Mouse (Mus musculus) midbrain, embryonic 16.5 days (tissue): ENCODE measurements around the gene Olfr1396. TPM values are rescaled to one million over a fixed set of nuclear protein-coding genes. Genes with fewer than 3 reads are reported as not detected.
A peak's percentile ranks its signal among the peaks of the same experiment; 100 is the strongest.

Experiments used
- ATAC-seq: fragments of 200-750 bp; cut with Nextera tagmentation; 2 replicates; pipeline ENCODE4 v1.8.0; 2017; ENCODE audit warnings: moderate TSS enrichment
- H3K27ac ChIP-seq: fragments of 300-500 bp; sonication (generic); 2 replicates; pipeline ENCODE4 v1.5.1; 2014; ENCODE audit warnings: mild to moderate bottlenecking, low read length, mixed read lengths
- H3K27me3 ChIP-seq: fragments of 300-500 bp; sonication (generic); 2 replicates; pipeline ENCODE4 v1.6.1; 2014; ENCODE audit warnings: low read depth, low read length, mixed read lengths; ENCODE audit not compliant: control insufficient read depth, insufficient read depth
- H3K36me3 ChIP-seq: fragments of 300-500 bp; sonication (generic); 2 replicates; pipeline ENCODE4 v1.6.1; 2014; ENCODE audit warnings: mild to moderate bottlenecking, low read length, moderate library complexity, mixed read lengths; ENCODE audit not compliant: control insufficient read depth, insufficient read depth
- H3K4me1 ChIP-seq: fragments of 300-500 bp; sonication (generic); 2 replicates; pipeline ENCODE4 v1.6.1; 2014; ENCODE audit warnings: mild to moderate bottlenecking, low read length, mixed read lengths; ENCODE audit not compliant: control insufficient read depth, insufficient read depth
- H3K4me2 ChIP-seq: fragments of 300-500 bp; sonication (generic); 2 replicates; pipeline ENCODE4 v1.6.1; 2014; ENCODE audit warnings: mild to moderate bottlenecking, low read length, mixed read lengths
- H3K4me3 ChIP-seq: fragments of 300-500 bp; sonication (generic); 2 replicates; pipeline ENCODE4 v1.5.1; 2014; ENCODE audit warnings: low read depth, mild to moderate bottlenecking, low read length, moderate library complexity, mixed read lengths
- H3K9ac ChIP-seq: fragments of 300-500 bp; sonication (generic); 2 replicates; pipeline ENCODE4 v1.6.1; 2014; ENCODE audit warnings: low read depth, low read length, mixed read lengths
- H3K9me3 ChIP-seq: fragments of 300-500 bp; sonication (generic); replicated peaks from 2 replicates; pipeline ENCODE4 v1.6.1; 2014; ENCODE audit warnings: mild to moderate bottlenecking, low read length, mixed read lengths; ENCODE audit not compliant: control insufficient read depth, poor library complexity, severe bottlenecking
- WGBS: fragments of 180-500 bp; shearing (Covaris S2); extraction: QIAGEN DNeasy Blood & Tissue Kit; methylation state at CpG from one replicate; pipeline ENCODE4 v1.1.7; 2014; 5-methylcytosine and 5-hydroxymethylcytosine counted together
- polyA plus RNA-seq: library from polyadenylated mRNA; unstranded; fragments of >200 nt; fragmentation: Nextera tagmentation; extraction: Ambion mirVana; gene quantifications from 2 replicates; pipeline ENCODE4 v1.2.1, GENCODE M21; 2015

The Olfr1396 gene
- polyA plus RNA-seq, 1 experiment from 2014 or later: not detected

DNA sequence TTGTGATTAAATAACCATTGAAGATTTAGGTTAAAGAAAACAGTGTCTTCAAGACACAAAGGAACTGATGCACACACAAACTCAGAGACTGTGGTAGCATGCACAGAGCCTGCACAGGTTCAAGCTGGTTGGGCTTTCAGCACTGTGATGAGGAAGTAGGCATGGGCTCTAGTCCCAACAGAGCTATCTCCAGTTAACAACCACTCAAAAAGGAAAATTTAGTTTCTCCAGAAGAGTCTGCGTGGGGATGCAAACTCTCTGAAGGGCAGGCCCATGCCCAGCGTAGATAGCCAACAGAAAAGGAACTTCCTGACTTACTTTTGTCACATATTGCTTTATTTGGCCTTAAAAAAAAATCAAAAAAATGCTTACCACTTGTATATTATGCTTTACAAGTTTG is 21.9 kb downstream of the Olfr1396 start:
- WGBS: 89% methylated on average over 2 of the region's 2 CpGs
- H3K36me3 ChIP-seq: no peaks in the 10 kb centered on the region
- no peaks in the 10 kb centered on the region for H3K9me3 ChIP-seq
- no peak overlapping the region for H3K4me3 ChIP-seq
- no peak overlapping the region for H3K9ac ChIP-seq
- H3K4me2 ChIP-seq: no peak overlapping the region
- ATAC-seq: no peak
- no peaks in the 10 kb centered on the region for H3K27me3 ChIP-seq
- H3K4me1 ChIP-seq: peaks cover 3% of the 10 kb centered on the region; the same call in 1 of the 2 replicates
- no peak overlapping the region for H3K27ac ChIP-seq

DNA sequence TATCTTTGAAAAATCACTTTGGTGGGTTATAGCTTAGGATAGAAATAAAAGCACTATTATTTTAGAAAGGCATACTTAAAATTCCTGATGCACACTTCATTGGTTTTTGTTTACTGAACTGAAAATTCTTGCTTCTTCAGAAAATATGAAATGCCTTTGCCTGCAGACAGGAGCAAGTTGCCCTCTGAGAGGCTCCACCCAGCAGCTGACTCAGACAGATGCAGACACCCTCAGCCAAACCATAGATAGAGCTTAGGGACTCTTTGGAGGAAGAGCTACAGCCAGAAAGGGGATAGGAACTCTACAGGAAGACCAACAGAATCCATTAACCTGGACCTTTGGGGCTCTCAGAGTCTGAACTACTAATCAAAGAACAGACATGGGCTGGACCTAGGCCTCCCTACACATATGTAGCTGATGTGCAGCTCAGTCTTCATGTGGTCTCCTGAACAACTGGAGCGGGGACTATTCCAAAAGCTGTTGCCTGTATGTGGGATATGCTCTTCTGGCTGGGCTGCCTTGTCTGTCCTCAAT is 22.6 kb downstream of the Olfr1396 start:
- Histone ChIP-seq H3K9ac (no peak overlapping the region), H3K36me3 (no peaks in the 10 kb centered on the region), H3K4me1 (peaks cover 3% of the 10 kb centered on the region; the same call in 1 of the 2 replicates), H3K27ac (no peak overlapping the region), H3K4me3 (no peak overlapping the region), H3K4me2 (no peak overlapping the region), H3K27me3 (no peaks in the 10 kb centered on the region), H3K9me3 (no peaks in the 10 kb centered on the region)
- 96% methylated on average over 1 of the region's 1 CpGs for WGBS
- ATAC-seq: no peak

GRCm38 (mm10) chr11:49091171-49091570 is 23.5 kb downstream of the Olfr1396 start:
- H3K9ac ChIP-seq: no peak overlapping the region
- no peaks in the 10 kb centered on the region for H3K27me3 ChIP-seq
- H3K27ac ChIP-seq: no peak overlapping the region
- no peaks in the 10 kb centered on the region for H3K36me3 ChIP-seq
- peaks cover 3% of the 10 kb centered on the region; the same call in 1 of the 2 replicates for H3K4me1 ChIP-seq
- 83% methylated on average over 4 of the region's 4 CpGs for WGBS
- no peak for ATAC-seq
- H3K4me2 ChIP-seq: no peak overlapping the region
- no peak overlapping the region for H3K4me3 ChIP-seq
- no peaks in the 10 kb centered on the region for H3K9me3 ChIP-seq

GRCm38 (mm10) chr11:49090551-49090950 is 24.1 kb downstream of the Olfr1396 start:
- Histone ChIP-seq H3K4me2 (no peak overlapping the region), H3K4me1 (peaks cover 3% of the 10 kb centered on the region; the same call in 1 of the 2 replicates), H3K27me3 (no peaks in the 10 kb centered on the region), H3K4me3 (no peak overlapping the region), H3K9ac (no peak overlapping the region), H3K36me3 (no peaks in the 10 kb centered on the region), H3K9me3 (no peaks in the 10 kb centered on the region), H3K27ac (no peak overlapping the region)
- no peak for ATAC-seq
- 89% methylated on average over 5 of the region's 5 CpGs for WGBS

- WGBS: 84% methylated on average over 3 of the region's 3 CpGs
Observed at GRCm38 (mm10) chr11:49089735-49090507, 24.8 kb downstream of the Olfr1396 start.

DNA sequence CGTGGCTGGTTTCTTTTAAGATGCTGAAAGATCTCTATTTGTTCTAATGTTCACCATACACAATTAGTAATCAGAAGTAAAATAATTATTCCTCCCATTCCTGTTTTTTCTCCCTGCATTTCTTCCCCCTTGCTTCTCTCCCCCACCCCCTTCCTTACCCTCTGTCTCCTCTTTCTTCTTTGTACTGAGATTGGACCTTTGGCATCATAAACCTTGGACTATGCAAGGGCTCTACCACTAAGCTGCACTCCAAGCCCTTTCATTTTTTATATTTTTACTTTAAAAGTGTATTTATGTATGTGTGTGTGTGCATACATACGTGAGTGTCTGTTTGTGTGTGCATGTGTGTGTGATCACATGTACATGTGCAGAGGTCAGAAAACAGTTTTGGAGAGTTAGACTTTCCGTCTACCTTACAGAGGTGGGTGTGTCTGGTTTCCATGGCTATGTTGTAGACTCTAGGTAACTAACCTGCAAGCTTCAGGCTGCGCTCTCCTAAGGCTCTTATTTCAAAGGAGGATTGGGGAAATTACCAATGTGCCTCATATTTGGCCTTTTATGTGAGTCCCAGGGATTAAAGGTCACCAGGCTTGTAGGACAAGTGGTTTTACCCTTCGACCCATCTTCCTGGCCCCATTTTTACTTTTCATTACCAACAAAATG is 25.6 kb downstream of the Olfr1396 start:
- Histone ChIP-seq H3K4me1 (peaks cover 3% of the 10 kb centered on the region; the same call in 1 of the 2 replicates), H3K9ac (no peak overlapping the region), H3K4me3 (no peak overlapping the region), H3K27me3 (no peaks in the 10 kb centered on the region), H3K36me3 (no peaks in the 10 kb centered on the region), H3K4me2 (no peak overlapping the region), H3K9me3 (no peaks in the 10 kb centered on the region), H3K27ac (no peak overlapping the region)
- ATAC-seq: no peak
- WGBS: 91% methylated on average over 5 of the region's 5 CpGs

More at GRCm38 (mm10) chr11:49089735-49090507, 24.8 kb downstream of the Olfr1396 start:
- Histone ChIP-seq H3K4me2 (no peak overlapping the region), H3K9me3 (no peaks in the 10 kb centered on the region), H3K4me1 (peaks cover 3% of the 10 kb centered on the region; the same call in 1 of the 2 replicates), H3K9ac (no peak overlapping the region), H3K36me3 (no peaks in the 10 kb centered on the region), H3K27ac (no peak overlapping the region), H3K4me3 (no peak overlapping the region), H3K27me3 (no peaks in the 10 kb centered on the region)
- ATAC-seq: no peak

DNA sequence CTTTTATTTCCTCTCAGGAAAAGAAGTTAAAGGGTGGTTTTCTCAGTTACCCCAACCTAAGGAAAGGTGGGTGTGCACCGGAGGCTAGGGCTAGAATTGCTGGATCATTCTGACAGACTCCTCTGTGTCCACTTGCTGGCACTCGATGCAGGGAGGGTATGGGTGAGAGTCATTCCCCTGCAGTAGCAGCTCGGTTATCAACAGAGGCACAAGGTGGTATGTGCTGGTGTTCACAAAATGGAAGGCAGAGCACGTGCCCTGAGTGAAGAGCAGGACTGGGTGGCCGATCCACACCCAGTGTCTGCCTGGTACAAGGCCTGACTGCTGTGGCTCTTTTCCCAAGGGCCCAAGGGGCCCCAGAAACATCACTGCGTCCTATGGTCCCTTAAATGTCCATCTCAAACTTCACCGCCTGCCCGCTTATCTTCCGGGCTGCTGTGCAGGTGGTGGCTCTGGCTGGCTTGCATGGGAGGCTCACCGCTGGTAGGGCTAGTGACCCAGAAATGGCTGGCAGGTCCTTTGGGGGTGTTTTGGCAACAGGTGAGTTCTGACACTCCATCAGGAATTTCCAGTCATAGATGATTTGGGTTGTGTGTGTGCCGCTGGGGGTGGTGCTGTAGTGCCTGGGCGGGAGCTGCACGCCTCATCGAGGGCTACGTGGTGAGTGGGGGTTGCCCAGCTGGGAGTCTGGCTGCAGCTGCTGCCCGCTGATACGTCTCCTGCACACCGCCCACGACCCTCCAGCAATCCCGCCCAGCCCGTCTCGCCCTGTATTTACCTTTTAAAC is 26.7 kb downstream of the Olfr1396 start:
- H3K4me2 ChIP-seq: peak overlapping the region; percentile 32; the same call in 1 of the 2 replicates
- 42% methylated on average over 22 of the region's 22 CpGs for WGBS

DNA sequence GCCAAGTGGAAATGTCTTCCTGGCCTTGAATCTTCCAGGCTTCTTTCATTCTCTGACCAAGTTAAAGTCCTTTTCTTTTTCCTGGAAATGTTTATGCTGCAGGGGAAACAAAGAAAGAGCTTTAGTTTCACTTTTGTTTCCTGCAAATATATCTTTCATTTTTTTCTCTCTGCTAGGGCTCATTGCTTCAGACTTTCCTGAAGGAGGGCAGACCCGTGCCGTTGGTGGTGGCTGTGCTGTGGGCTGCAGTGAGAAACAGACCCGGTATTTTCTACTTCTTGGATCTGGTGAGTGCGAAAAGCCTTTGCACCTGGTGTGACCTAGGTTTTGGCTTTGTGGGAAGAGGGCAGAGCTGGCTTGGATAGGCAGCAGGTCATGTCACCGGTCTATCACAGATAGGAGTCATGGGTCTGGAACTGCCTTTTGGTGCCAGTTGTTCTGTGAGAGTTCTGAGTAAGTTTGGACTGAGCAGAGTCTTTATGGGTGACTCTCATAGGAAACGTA is 27.8 kb downstream of the Olfr1396 start:
- WGBS: 80% methylated on average over 6 of the region's 6 CpGs
- Histone ChIP-seq H3K4me2 (no peak overlapping the region), H3K27me3 (no peaks in the 10 kb centered on the region), H3K9me3 (no peaks in the 10 kb centered on the region), H3K27ac (no peak overlapping the region), H3K4me1 (peaks cover 3% of the 10 kb centered on the region; the same call in 1 of the 2 replicates), H3K9ac (no peak overlapping the region), H3K4me3 (no peak overlapping the region), H3K36me3 (no peaks in the 10 kb centered on the region)
- no peak for ATAC-seq

More for the DNA sequence above, 26.7 kb downstream of the Olfr1396 start:
- Histone ChIP-seq H3K36me3 (no peaks in the 10 kb centered on the region), H3K9ac (no peak overlapping the region), H3K4me3 (no peak overlapping the region), H3K4me1 (peaks cover 3% of the 10 kb centered on the region; the same call in 1 of the 2 replicates), H3K27me3 (no peaks in the 10 kb centered on the region), H3K9me3 (no peaks in the 10 kb centered on the region), H3K27ac (no peak overlapping the region)
- ATAC-seq: no peak
